Mouse (Mus musculus): ENCODE results near the gene Lsm14b.

Gene Lsm14b

DNA sequence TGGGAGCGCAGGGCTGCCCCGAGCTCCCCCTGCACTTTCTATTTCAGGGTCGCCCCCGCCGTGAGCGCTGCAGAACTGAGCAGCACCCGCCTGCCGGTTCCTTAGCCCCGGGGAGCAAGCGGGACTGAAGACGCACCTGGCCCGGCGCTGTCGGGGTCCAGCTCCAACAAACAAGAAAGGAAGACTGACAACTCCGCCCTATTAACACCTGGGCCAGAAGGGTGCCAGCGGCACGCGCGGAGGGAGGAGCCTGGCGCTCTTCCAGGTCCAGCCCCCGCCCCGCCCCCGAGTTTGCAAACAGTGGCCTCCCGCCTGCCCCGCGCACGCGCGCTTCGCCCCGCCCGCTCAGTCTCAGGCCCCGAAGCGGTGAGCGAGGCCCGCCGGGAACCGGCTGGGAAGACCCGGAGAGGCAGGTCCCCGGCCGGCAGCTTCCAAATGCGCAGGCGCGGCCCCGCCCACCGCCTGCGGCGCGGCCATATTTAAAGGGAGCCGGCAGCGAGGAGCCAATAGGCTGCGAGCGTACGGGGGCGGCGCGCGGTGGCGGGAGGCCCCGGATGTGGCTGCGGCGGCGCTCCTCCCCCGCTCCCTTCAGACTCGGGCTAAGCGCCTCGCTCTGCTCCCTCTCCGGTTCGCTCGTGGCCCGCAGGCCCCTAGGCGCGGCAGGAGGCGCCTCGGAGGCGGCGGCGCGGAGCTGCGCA is at the start of gene Lsm14b:
Gene Lsm14b, plus strand, starts transcription at position 587 of the 698 bp plus-strand sequence.
- peak; percentile 99 for DNase-seq

DNA sequence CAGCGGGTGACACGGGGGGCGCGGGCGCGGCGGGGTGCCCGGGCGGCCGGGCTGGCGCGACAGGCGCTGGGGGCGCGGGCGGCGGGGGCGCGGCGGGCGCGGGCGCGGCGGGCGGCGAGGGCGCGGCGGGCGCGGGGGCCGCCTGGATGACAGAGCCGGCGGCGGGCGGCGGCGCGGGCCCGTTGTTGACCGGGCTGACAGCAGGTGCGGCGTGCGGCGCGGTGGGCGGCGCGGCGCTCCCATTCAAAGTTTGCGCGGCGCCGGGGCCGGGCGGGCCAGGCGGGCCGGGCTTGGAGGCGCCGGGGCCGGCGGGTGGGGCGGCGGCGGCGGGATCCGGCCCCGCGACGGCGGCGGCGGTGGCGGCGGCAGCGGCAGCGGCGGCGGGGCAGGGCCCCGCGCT is 48.9 kb upstream of the Lsm14b start:
- peak; percentile 42 for DNase-seq

DNA sequence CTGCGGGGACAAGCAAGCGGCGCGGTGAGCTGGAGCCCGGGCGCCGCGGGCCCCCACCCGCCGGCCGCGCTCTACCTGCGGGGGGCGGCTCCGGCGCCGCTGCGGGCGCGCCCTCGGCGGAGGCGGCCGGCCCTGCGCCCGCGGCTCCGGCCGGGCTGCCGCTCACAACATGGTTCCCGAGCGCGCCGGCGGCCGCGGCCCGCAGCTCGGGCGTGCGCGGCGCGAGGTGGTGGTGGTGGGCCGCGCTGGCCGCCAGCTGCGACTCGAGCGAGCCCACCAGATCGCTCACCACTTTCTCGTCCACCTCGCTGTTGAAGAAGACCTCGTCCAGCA is 48.5 kb upstream of the Lsm14b start:
- no peak for DNase-seq

DNA sequence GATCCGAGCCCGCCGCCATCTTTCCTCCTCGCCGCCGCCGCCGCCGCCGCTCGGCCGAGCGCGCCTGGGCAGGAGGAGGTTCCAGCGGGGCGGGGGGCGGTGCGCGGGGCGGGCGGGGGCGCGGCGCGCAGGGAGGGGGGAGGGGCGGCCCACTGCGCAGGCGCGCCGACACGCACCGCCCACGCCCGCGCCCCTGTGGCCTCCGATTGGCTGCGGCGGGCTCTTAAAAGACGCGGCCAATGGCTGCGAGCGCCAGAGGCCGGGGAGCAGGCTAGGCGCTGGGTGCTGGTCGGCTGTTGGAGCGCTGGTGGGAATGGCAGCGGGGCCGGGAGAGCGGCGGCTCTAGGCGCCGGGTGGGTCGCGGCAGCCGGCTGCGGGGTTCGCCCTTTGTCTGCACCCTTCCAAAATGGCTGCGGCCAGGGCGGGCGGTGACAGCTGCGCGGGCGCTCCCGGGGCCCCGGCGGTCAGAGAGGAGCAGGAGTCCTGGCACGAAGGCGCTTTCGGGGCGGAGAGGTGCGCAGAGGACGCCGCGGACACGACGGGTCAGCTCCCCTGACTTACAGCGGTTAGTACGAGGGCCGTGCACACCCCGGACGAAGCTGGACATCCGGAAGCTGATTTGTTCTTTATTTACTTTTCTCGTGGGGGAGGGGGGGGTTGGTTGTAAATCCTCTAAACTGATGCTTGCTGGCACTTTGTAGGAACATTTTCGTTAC is 48.0 kb upstream of the Lsm14b start, which contains the start of gene Taf4:
Gene Taf4, minus strand, starts transcription at position 19 of the 716 bp plus-strand sequence.
- DNase-seq: peak; percentile 94

DNA sequence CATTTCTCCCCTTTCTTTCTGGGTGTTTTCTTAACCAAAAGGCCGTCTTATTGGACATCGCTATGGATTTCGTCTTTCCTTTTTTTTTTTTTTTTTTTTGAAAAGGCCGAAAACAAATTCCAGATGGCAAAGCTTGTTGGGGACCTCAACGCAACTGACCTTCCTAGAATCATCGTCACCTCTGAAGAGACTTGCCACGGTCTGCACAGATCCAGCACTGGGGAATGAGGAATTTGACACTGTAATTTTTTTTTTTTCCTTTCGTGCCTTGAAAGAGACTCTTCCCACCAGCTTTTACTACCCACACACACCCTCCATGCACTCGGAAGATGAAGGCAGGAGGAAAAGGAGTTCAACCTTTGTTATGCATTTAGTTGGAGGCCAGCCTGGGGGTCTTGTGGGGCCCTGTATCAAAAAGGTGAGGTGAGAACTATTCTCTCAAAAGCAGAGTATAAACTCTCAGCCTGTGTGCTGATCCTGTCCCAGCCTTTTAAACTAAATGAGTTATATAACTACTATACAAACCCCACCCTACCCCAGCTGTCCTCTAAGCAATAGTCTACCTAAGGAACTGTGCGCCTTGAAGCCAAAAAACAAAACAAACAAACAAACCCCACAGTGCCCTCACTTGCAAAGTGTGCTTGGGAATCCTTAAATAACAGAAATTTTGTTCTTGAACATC is 47.3 kb upstream of the Lsm14b start:
- no peak for DNase-seq

DNA sequence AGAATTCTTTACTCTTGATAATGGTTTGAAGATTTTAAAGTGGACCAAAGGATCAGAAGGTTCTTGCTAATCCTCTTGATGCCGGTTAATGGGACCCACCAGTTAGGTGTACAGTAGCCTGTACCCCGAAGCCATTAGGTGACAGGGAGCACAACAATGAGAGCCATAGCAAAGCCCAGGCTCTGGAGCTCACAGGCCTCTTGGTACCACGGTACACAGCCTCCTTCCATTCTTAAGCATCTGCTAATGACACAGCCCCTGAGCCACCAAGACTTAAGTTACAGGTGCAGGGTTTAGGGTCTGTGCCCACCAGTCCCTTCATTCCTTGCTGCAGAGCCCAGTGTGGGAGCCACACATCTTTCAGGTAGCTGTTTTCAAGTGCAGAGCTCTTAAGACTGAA is 46.5 kb upstream of the Lsm14b start:
- DNase-seq: no peak

DNA sequence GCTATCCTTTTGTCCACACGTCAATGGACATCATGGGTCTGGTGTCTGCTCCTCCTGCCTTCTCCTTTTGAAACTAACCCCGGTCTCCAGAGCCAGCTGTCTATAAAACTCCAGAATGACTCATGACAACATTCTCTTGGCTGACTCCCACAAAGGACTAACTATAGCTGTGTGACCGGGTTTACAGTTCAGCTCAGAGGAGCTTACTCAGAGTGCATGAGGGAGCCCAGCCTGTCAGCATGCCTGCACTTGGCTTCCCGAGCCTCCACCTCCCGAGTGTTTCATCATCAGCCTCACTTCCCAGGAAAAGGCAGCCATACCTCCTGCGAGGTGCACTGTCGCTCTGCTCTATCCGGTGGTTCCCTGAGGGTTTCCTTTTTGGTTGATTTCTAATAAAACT is 45.0 kb upstream of the Lsm14b start:
- no peak for DNase-seq

DNA sequence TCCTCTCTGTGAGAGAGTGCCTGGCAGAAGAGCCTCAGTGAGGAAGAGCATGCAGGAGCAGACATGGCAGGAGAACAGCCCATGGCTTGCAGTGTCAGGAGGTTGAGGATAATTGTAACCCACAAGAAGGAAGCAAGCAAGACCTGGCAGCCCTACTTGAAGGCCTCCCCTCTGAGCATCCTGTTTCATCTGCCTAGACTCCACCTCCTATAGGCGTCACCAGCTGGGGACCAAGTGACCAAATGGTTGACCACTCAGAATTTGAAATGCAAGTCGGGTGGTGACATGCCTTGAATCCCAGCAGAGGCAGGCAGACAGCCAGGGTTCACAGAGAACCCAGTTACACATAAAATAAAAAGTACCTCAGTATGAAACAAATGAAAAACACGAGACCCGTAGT is 44.2 kb upstream of the Lsm14b start:
- no peak for DNase-seq

DNA sequence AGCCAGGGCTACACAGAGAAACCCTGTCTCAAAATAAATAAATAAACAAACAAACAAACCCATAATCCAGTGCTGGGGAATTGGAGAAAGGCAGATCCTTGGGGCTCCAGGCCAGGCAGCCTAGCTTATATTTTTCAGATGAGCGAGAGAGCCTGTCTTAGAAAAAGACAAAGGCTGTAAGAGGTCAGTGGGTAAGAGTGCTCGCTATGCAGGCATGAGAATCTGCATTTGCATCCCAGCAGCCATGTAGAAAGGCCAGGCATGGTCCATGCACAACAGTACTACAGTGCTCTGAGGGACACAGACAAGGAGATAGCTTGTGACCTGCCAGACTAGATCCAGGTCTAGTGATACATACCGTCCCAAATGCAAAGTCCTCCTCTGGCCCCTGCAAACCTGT is 42.1 kb upstream of the Lsm14b start:
- DNase-seq: no peak

DNA sequence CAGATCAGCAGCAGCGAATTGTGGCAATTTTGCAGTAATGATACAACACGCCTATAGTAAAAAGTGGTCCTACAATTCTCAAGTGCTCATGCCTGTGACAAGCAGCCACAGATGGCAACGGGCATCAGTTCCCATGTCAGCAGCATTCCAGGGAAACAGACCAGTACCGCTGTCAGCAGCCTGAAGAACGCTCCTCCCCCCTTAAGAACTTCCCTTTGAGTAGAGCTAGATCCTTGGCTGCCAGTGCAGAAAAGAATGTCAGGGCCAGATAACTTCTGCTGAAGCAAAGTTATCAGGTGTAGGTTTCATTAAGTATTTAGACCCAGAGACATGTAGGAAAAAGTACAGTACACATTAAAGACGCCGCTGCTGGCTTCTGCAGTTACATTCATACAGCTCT is 40.0 kb upstream of the Lsm14b start:
- DNase-seq: no peak

DNA sequence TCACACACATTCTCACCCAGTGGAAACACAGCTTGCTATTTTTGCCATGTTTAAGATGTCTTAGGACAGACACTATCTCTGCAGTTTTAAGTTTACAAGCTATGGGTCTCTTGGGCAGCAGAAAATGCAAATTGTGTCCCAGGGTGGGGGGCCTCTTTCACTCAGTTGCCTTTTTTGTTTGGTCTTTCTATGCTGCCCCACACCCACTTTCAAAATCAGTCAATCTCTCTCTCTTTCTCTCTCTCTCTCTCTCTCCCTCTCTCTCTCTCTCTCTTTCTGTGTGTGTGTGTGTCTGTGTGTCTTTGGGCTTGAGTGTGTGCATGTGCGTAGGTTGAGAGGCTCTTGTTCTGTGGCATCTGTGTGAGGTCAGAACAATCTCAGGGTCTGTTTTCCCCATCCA is 39.1 kb upstream of the Lsm14b start:
- DNase-seq: no peak

DNA sequence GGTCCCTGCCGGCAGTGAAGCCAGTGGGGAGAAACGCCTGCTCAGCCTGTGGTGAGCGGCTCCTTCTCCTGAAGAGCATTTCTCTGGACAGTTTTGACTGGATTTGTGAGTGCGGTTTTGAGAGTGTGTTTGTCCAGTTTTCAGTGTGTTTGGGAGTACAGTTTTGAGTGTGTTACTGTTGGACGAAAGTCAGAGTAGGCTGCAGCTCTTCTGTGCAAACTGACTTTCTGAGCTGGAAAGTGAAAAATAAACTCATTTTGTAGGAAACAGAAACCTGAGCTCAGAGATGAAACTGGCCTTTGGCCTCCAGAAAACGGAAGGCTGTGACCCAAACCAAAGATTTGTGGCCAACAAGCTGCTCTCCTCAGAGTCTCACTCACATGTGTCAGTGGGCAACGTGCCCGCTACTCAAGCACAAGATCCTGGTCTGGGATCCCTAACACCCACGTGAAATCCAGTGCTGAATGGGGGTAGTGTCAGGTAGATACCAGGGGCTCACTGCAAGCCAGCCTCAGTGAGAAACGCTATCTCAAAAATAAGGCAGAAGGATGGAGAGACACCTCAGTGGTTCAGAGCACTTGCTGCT is 38.3 kb upstream of the Lsm14b start:
- no peak for DNase-seq

DNA sequence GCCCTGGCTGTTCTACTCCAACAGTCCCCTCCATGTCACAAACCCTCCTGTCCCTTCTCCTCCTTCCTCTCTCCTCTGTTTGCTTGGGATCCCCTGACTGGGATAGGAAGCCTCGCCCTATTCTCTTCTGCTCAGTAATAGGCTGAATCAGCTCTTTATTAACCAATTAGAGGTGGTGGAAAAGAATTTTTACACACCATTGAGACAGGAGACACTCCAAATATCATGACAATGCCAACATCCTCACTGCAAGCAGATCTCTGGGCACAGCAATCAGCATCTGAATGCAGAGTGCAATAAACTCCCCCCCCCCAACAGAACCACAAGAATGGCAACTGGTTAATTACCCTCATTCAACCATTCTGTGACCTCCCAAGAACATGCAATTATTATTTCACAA is 35.7 kb upstream of the Lsm14b start:
- DNase-seq: no peak

DNA sequence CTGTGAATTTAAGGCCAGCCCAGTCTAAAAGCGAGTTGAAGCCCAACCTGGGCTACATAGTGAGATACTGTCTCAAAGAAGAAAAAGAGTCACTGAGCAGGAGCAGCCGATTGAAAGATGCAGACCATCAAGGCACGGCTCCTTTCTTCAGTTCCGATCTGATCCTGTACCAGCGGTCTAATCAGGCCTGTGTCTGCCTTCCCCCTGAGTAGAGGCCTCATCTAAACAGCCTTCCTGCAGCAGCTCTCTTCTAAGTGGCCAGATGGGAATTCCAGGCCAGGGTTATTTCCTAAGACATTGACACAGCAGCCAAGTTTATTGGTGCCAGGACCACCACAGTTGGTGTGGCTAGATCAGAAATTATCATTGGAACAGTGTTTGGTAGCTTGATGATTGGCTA is 31.7 kb upstream of the Lsm14b start:
- no peak for DNase-seq

DNA sequence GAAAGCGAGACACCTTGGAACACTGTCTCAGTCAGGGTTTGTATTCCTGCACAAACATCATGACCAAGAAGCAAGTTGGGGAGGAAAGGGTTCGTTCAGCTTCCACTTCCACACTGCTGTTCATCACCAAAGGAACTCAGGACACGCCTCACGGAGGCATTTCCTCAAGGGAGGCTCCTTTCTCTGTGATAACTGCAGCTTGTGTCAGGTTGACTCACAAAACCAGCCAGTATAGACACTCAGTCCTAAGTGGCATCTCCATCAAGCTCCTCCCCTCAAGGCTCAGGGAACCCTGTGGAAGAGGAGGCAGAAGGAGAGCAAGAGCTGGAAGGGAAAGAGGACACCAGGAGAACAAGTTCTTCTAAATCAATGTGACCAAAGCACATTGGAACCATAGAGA is 26.4 kb upstream of the Lsm14b start:
- DNase-seq: no peak

DNA sequence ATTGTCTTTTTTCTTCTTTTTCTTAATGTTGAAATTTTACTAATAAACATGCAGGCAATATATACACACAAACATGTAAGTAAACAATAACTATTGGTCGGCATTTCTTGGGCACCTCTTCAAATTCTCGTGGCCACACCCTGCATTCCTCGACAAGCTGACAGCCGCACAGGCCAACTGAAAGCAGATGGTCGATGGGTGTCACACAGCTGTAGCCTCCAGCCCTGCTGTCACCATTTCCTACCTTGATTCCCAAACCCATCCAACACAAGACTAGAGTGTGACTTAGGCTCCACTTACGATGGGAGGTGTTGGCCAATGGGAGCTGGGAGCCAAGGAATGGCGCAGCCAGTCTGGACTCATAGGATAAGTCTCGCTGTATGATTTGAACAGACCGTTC is 23.2 kb upstream of the Lsm14b start:
- no peak for DNase-seq

DNA sequence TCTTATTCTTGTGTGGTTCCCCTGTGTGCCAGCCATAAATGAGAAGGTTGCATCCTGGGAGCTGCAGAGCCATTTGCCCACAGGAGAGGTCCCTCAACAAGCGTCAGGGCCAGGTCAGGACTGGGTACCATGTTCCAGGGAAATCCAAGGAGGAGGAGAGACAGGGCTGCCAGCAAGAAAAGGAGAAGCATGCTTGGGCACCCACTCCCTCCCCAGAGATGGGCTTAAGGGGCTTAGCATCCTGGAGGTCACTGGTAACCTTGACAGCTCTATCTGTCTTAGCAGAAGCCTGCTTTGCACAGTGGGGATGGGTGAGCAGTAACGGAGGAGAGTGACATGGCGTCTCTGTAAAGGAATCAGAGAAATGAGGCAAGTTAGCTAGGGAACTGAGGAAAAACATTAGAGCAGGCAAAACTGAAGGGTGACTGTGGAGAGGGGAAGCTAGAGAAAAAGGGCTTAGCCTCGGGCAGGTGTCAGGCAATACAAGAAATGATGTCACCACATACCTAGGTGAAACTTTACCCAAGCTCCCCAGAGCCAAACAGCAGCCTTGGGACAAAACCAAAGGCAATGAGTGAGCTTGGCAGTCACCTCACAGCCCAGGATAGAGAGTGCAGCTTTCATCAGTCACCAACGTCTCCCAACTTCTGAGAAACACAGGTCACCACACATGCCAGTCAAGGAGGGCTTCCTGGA is 19.0 kb upstream of the Lsm14b start:
- DNase-seq: no peak

DNA sequence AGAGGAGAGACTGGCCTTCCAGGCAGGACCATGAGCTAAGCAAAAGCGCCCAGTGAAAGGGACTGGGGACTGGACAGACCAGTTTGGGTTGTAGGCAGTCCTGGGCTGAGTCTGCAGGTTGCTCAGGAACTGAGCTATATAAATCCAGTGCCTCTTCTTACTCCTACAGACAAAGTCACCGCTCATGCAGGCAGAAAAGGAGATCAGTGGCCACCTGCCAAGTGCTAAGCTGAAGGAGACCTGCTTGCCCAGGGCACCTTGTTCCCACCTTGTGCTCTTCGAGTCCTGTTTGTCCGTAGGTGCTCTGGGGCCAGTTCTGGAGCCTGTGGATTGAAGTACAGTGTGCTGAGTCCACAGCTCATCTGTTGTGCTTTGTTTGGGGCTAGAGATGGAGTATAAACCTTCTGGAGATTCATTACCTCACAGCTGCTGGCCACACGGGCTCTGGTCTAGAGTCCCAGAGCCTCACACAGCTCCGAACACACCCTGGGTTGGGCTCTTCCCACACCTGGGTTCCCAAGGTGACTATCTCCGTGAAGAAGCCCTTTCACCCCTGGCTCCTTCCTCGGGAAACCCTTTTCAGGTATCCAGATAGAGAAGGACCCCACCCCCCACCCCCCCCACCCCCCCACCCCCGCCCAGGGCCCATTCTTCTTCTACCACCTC is 18.3 kb upstream of the Lsm14b start:
- no peak for DNase-seq

DNA sequence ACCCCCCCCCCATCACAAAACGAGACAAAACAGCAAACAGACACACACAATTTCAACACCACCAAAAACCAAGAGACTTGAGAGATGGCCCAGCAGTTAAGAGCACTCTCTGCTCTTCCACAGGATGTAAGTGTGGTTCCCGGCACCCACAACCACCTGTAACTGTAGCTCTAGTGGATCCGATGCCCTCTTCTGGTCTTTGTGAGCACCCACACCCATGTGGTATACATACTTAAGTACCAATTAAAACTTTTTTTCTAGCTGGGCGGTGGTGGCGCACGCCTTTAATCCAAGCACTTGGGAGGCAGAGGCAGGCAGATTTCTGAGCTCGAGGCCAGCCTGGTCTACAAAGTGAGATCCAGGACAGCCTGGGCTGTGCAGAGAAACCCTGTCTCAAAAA is 14.1 kb upstream of the Lsm14b start:
- DNase-seq: no peak

DNA sequence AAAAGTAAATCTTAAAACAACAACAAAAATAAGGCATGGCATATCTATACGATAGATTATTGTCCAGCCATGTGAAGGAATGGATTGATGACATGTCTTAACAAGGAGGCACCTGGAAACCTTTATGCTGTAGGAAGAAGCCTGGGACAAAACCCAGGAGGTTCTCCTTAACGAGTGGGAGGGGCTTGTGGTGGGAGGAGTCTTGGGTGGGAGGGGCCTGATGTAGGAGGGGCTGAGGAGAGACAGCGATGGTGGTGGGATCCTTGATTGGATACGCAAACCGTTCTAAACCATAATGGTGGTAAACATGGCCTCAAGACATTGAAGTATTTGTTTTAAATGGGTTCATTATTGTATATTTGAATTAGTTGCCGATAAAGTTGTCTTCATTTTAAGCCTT is 13.4 kb upstream of the Lsm14b start:
- no peak for DNase-seq

DNA sequence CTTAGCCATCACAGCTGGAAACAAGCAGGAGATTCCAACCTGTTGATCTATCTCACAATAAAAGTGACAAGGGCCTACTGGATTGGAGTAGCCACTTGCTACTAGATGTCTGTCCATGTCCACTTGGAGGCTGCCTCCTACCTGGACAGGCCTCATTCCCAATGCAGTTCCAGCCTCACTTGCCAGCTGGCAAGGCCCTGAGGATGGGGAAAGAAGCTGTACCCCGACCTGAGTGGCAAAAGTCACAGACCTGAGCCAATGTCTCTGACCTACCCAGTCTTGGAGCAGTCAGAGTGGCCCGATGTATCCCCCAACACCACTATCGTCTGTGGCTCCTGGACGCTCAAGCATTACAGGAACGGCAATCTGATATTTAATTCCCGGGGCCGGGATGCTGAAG is 11.1 kb upstream of the Lsm14b start:
- no peak for DNase-seq

DNA sequence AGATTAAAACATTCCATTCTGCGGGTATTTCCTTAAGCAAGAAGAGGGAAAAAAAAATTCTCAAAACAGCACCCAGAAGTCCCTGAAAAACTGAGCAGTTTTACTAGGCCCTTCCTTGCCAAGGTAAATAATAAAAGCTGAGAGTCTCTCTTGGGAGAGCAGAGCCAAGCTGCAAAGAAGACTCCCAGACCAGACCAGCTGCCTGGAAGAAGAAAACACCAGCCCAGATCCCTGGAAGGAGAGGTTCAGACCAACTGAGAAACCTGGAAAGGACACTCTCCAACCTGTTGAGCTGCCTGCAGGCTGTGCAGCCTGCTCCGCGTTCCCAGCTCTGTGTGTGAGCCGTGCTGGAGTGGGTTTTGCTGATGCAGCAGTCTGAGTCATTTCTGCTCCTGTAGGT is 7.2 kb upstream of the Lsm14b start:
- DNase-seq: no peak

DNA sequence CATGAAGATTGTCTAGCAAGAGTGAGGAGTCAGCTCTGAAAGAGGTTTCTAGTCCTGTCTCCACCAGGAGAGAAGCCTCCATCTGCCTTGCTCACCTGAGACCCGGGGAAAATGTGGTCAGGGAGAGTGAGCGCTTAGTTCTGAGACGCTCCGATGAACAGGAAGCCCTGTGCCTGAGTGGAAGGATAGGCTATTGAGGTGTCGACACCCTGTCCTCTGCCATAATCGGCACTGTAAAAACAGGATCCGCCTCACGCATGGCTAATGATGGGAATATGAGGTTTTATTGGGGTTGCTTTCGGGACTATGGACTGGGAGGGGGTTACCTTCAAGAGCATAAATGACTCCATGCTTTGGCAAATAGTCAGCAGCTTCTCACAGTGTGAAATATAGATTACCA is 6.2 kb upstream of the Lsm14b start:
- DNase-seq: no peak
